Mouse (Mus musculus) adrenal gland (tissue): ENCODE data around the gene Iapp.
"Not testable (repeated sequence)": the region's sequence is repeated elsewhere in the genome, so short reads cannot be mapped to it uniquely, and the experiment has no call there.

Source experiments
- intact Hi-C: fragments of 180-260 bp; cut with DNase I; formaldehyde crosslinking; loops from one replicate; pipeline ENCODE4 v1.15.1; 2025
- long read RNA-seq, 2 experiments: library from polyadenylated mRNA; unstranded; transcript quantifications; one replicate each; pipeline ENCODE4 v2.0.0; 2020; ENCODE audit warnings: borderline replicate concordance in 1 of 2; ENCODE audit not compliant: insufficient replicate concordance in 1 of 2

Iapp gene
- long read RNA-seq, experiment 1 = 0 reads
- long read RNA-seq, experiment 2 = 0 reads

- intact Hi-C loops = no loop called here
These were observed at the start of gene Iapp for GRCm38 (mm10) chr6:142298098-142298497. Gene Iapp (plus strand): TSS chr6:142298423.

GRCm38 (mm10) chr6:142250738-142251307 lies 47.4 kb upstream of the Iapp start:
- intact Hi-C loops = not testable (repeated sequence)

DNA sequence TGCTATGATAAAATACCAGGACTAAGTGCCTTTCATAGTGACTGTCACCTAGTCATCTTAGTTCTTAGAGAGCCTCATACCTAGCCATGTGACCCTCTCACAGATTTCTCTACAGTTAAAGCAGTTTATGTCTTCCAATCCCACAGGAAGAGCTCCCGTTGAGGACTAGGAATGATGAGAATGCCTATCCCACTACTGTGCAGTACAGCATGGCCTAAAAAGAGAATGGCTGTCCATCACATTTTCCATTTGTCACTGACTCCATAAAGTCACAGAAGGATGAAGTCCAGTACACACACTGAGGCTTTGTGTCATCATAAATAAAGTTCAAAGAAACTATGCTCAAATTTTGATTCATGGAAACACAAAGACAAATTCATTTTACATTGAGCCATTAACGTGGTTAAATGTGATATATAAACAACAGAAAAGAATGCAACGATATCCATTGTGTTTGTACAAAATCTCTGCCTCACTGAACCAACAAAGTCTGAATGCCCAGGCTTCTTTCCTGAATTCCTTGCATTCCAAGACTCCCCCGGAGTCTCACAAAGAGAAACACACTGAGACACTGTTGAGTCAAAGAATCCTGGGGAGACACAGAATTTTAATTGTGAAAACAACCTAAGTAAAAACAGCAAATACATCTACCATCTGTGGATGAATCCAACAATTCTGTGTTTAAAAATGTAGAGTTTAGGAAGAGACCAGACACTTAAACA lies 22.3 kb upstream of the Iapp start:
- intact Hi-C loops = no loop called here

DNA sequence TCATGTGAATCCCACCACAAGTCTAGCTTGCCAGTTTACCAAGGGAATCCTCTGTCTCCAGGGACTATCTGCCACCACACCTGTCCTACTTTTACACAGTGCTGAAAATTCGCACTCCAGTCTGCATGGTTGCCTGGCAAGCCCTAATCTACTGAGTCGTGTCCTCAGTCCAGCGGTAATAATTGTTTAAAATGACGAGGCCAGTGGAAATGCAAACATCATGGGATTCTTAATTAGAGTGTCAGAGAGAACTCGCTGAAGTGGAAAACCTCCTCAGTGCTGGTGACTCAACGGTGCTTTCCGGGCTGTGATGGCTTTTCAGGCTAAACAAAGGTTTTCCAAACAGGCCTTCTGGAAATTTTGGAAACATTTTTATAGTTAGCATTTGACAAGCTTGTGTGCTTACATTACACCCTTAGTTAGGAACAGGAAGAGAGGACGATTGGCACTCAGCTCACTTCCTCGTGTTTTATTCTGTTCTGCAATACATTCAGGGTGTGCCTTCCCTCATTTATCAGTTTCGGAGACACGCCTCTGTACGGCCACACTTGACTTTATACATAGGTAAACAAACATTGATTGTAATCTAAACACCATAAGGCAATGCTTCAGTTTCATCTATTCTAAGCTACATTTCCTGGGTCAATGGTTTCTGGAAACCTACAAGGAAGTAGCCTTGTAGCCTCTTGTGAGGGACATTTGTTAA lies 8.7 kb upstream of the Iapp start:
- intact Hi-C loops = no loop called here

GRCm38 (mm10) chr6:142305076-142305475 lies 6.9 kb downstream of the Iapp start:
- intact Hi-C loops = no loop called here

DNA sequence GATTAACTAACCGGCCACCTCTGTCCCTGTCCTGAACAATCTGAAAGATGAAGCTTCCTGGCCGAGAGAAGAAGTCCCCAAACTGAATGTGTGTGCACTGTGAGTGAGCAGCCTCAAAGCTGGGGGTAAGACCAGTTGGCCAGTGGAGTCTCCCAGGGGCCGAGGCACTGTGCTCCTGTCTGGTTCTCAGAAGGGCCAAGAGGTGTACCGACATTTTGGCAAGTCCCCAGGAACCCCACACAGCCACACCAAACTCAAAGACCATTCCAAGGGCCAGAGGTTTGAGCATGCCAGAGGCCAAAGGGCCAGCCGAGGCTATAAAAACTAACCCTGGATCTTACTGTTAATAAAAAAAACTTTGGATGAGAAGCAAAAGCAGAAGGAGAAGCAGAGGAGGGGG lies 16.1 kb downstream of the Iapp start:
- intact Hi-C loops = no loop called here

DNA sequence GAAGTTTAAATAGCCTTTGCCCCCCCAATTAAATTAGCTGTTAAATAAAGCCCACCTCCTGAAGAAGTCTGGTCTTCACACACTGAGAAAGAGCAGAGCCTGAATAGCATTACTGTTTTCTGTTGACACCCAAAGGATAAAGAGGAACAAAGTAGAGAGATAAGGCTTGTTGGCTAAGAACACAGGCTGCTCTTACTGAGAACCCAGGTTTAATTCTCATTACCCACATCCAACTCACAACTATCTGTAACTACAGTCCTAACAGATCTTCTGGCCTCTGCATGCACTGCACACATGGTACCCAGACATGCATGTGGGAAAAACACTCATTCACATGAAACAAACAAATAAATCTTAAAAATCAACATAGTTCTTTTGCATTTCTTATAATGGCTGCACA lies 18.9 kb downstream of the Iapp start:
- intact Hi-C loops = no loop called here

- intact Hi-C loops = no loop called here
These were observed 24.7 kb downstream of the Iapp start, which contains the start of gene Slco1a5 for GRCm38 (mm10) chr6:142322881-142323280. Gene Slco1a5 (minus strand): TSS chr6:142322981.

DNA sequence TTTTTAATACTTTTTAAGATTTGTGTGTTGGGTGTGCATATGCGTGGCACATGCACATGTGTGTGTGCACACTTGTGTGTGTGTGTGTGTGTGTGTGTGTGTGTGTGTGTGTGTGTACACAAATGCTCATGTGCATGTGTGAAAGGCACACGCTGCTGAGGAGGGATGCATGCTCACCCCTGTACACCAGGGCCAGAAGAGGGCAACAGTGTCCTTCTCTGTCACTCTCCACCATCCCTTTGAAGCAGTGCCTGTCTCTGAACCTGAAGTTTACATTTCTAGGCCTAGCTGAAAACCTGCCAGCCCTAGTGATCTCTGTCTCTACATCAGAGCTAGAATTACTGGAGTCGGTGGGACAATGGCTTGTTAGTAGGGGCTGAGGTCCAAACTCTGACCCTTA lies 28.4 kb downstream of the Iapp start:
- intact Hi-C loops = no loop called here

DNA sequence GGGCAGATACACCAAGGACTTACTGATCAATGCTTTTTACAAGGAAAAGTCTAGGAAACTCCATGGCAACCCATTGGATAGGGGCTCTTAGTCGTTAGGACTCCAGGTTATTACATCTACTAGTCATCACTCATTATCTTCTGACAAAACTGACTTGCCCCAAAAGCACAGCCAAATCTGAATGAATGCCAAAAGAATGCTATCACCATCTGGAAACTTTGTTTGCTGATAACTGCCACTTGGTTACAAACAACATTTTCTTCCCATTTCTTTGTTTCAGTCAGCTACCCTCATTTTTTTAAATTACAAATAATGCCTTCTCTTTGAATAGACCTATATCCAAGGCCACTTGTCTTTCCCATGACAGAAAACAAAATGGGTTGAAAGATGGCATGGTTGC lies 31.0 kb downstream of the Iapp start:
- intact Hi-C loops = no loop called here

DNA sequence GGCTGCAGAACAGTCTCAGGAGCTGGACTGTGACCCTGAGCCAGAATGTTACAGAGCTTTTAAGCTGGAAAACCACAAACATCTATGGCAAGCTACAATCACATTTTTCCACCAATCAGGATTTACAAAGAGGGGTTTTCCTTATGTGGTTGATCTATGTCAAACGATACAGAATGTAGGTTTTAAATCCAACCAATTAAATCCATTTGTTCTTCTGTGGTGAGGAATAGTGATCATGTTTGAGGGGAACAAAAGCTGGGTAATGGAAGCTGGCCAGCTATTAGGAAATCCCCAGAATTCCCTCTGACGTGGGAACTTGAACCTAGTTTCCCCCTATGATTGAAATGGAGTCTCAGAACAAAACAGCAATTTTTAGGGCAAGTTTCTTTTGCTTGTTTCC lies 40.7 kb downstream of the Iapp start:
- intact Hi-C loops = no loop called here

DNA sequence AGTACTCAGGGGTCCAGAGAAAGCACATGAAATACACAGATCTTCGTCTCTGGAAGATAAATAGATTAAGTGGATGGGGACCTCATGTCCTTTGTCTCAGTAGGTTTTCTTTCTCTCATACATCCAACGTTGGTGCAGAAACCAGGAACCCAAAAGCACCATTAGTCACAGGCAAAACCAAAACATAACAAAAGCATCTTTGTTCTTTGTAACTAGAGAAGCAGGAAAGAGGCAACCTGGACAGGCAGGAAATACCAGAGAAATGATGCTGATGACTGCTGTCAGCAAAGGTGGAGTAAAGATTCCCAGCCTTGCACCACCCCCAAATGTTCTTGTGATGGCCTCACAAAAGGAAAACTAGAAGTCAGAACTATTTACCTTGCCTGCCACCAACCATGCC lies 41.4 kb downstream of the Iapp start:
- intact Hi-C loops = no loop called here

DNA sequence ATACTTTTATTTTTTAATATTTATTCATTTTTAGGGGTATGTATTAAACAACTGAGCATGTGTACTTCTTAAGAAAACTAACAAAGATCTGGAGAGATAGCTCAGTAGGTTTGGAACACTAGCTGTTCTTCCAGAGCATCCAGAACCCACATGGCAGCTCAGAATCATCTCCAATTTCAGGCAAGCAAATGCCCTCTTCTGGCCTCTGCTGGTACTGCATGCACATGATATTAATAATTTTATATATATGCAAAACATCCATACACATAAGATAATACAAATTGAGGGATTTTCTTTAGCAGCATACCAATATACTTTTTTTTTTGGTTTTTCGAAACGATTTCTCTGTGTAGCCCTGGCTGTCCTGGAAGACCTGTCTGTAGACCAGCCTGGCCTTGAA lies 45.3 kb downstream of the Iapp start:
- intact Hi-C loops = loop anchor here (10.0 kb wide), 1 partner anchor 411 kb away; the partner anchor contains the start of gene Cmas

GRCm38 (mm10) chr6:142345440-142346038 lies 47.3 kb downstream of the Iapp start, which contains the start of gene Pyroxd1:
Gene Pyroxd1 (plus strand): TSS chr6:142345654.
- intact Hi-C loops = loop anchor here (5.0 to 10.0 kb wide), 2 partner anchors 42 to 409 kb away; partner anchors contain the start of genes Cmas, Golt1b and Recql

- intact Hi-C loops = loop anchor here (5.0 to 10.0 kb wide), 2 partner anchors 41 to 408 kb away; partner anchors contain the start of genes Cmas, Golt1b and Recql
These were observed 48.2 kb downstream of the Iapp start for GRCm38 (mm10) chr6:142346181-142347110.

DNA sequence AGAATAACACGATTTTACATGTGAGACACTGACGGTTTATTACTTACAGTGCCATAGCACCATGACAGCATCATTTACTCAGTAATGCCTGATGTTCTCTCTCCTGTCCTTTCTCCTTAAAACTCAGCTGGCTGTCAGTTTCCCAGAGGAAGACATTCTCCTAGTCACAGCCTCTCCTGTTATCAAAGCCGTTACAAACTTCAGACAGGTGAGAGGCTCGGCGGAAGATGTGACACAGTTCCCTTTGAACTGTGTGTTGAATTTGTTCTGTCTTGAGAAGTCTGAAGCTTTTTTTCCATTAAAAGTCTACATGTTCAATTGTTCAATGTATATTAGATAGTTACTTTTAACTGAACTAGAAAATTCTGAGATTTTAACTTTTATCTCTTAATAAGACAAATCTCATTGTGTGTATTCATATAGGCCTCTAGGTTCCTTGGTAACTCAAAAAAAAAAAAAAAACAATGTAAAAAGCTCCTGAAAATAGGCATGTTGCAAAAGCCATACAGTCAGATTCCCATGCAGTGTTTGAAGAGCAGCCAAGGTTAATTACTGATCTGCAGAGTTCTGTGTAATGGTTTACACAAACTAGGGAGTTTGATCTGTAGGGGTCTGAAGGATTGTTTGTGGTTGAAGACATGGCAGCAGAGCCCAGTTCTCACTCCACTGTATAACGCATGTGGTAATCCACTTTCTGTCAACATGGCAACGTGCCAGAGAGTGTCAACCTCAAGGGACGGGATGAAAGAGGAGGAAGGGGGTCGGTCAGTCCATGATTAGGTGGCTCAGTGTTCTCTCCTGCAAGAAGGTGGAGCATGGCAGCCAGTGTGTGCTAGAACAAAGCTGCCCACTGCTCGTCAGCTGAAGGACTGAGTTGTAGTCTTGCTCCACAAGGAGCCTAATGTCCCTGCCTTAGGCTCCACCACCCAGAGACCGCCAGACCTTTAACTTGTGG lies 49.5 kb downstream of the Iapp start:
- intact Hi-C loops = loop anchor here (5.0 to 10.0 kb wide), 2 partner anchors 40 to 407 kb away; partner anchors contain the start of genes Cmas, Golt1b and Recql

GRCm38 (mm10) chr6:142352099-142352498 lies 53.9 kb downstream of the Iapp start:
- intact Hi-C loops = not testable (repeated sequence)
